Mouse (Mus musculus) thymus, postnatal 10 days (tissue): ENCODE data around the gene Mospd3.
"Not testable (repeated sequence)": the region's sequence is repeated elsewhere in the genome, so short reads cannot be mapped to it uniquely, and the experiment has no call there.

Experiments used
- DNase-seq, 2 experiments: peaks; one replicate each; pipeline ENCODE4 v3.0.0; 2021; ENCODE audit warnings: low spot score in 2 of 2

Mospd3 gene

DNA sequence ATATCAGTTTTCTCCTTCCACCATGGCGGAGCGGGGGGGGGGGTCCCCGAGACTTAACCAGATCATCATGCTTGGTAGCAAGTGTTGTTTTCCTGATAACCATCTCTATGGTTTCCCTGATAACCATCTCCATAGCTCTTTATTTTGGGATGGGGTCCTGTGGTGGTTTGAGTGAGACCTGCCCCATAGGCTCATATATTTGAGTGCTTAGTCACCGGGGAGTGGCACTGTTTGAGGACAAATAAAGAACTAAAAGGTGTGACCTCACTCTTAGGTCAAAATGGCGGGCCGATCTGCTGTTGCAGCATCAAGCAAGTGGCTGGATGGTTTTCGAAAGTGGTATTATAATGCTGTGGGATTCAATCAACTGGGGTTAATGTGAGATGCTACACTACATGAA lies 14.5 kb upstream of the Mospd3 start:
- DNase-seq: no peak

DNA sequence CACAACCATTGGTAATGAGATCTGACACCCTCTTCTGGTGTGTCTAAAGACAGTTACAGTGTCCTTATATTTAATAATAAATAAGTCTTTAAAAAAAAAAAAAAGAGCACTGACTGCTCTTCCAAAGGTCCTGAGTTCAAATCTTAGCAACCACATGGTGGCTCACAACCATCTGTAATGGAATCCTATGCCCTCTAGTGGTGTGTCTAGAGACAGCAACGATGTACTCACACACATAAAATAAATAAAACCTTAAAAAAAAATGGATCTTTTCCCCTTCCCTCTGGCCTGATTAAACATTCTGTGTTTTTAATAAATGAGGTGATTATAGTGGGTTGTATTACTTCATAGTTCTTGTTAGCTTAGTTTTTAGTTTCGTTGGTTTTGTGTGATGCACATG lies 14.1 kb upstream of the Mospd3 start:
- DNase-seq: not testable (repeated sequence)

DNA sequence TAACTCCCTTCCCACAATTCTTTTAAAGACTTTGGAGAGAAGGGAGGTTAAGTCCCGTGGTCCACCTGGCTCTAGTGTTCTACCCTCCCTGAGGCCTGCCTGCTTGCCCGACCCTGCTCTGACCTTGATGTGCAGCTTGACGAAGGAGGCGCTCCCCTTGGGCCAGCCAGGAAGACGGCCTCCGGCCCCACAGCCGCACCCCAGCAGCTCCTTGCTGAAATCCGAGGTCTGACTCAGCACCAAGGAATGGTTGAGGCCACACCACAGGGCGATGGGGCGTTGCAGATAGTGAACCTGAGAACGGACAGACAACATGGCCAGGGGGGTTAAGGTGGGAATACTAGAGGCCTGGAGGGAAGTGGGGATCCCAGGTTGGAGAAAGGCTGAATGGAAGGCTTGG lies 12.7 kb upstream of the Mospd3 start, which contains the start of gene Pcolce:
Gene Pcolce (minus strand): TSS at position 235 of the 400 bp plus-strand sequence.
- DNase-seq: no peak

DNA sequence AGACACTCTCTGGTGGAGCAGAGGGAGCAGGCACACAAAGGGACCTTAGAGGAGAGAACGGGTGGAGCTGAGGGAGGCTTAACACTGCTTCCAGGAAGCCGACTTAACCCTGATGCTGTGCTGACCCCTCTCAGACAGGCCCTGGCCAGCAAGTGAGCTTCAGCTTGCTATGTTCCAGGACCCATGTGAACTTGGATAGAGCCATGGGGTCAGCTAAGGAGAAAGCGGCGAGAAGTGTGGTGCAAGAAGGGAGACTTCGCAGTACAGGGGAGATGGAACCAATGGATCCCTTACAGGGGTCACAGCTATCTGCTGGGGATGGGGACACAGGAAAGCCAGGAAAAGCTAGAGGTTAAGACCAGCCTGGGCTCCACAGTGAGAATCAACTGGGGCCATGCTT lies 12.2 kb upstream of the Mospd3 start:
- DNase-seq: no peak

DNA sequence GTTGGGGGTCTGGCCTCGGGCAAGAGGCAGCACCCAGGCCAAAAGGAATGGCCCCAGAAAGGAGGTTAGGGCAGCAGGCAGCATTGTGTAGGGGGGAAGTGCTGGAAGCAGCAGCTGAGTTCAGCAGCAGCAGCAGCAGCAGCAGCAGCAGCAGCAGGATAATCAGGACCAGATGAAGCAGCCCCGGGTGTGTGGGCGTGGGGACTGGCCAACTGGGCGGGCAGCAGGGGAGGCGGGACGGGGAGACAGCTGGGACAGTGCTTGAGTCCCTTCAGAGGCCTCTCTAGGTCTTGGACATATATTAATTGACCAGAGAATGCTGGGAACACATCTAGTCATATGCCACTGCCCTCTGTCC lies 10.4 kb upstream of the Mospd3 start:
- DNase-seq: no peak

DNA sequence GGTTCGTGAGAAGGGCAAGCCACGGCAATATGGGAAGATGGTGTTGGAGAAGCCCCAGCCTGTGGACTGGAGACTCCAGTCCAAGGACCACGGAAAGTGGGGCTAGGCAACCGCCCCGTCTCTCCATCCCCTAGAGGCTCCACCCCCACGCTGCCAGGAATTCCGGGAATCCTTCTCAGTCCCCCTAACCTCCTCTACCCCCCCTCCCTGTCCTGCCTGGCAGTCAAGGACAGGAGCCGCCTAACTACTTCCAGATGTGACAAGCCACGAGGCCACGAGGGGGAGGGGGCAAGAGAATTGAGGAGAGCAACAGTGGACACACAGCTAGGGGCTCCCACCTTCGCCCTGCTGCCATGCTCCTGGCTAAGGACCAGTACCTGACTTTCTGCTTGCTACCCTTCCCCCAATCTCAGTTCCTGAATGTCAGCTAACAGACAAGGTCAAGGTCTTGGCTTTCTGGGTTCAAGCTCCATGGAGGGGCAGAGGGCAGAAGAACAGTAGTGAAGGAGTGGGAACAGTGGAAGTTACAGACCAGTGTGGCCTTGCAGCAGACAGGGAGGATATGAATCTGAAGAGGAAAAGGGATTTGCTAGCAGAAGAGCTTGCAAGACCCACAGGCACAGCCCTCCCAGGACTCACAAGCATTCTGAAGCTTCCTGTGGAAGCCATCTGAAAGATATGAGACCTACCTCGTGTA lies 9.8 kb upstream of the Mospd3 start:
- DNase-seq: no peak

DNA sequence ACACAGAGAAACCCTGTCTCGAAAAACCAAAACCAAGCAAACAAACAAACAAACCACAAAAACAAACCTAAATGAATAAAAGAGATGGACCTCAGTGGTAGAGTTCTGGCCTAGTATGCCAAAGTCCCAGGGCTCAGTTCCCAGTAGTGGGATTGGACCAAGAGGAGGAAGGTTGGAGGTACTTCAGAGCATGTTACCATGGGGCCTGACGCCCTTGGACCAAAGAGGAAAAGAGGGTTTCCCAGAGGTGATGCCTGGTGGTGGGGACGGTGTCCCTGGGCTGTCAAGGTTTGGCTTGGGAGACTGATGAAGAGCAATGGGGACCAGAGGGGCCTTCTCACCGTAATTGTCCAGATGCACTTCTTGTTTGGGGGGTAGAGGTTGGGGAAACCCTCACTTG lies 9.2 kb upstream of the Mospd3 start:
- no peak for DNase-seq

DNA sequence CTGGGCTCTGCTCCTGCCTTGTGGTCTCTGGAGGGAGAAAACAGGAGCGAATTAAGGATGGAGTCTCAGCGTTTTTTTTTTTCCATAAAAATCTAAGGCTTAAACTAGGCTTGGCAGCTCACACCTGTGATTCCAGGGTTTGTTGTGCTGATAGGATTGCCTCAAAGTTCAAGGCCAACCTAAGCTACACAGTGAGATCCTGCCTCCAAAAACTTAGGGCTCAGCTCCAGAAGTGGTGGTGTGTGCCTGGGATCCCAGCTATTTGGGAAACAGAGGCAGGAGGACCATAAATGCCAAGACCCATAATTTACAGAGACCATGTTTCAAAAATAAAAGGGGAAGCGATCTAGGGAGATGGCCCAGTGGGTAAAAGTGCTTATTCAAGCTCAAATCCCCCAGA lies 8.4 kb upstream of the Mospd3 start:
- no peak for DNase-seq

DNA sequence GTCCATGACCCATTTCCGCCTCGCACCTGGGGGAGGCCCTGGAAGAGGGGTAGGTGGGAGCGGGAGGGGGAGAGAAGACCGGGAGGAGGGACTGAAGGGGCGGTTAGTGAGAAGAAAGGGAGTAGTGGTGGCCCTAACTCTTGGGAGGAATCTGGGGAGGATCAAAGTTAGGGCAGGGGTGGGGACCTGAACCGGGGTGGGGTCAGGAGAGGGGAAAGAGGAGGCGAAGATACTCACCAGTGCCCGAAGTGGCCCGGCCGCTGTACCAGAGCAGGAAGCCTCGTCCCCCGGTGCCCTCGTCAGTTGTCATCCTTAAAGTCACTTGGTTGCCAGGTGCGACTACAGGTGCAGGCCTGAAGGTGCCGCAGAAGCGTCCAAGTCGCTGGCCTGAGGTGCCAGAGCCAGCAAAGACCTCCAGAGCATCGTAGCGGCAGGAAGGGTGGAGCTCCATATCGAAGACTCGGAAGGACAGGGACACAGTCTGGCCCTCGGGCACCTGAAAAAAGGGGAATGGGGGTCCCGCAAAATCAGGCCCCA lies 7.9 kb upstream of the Mospd3 start:
- DNase-seq: no peak

DNA sequence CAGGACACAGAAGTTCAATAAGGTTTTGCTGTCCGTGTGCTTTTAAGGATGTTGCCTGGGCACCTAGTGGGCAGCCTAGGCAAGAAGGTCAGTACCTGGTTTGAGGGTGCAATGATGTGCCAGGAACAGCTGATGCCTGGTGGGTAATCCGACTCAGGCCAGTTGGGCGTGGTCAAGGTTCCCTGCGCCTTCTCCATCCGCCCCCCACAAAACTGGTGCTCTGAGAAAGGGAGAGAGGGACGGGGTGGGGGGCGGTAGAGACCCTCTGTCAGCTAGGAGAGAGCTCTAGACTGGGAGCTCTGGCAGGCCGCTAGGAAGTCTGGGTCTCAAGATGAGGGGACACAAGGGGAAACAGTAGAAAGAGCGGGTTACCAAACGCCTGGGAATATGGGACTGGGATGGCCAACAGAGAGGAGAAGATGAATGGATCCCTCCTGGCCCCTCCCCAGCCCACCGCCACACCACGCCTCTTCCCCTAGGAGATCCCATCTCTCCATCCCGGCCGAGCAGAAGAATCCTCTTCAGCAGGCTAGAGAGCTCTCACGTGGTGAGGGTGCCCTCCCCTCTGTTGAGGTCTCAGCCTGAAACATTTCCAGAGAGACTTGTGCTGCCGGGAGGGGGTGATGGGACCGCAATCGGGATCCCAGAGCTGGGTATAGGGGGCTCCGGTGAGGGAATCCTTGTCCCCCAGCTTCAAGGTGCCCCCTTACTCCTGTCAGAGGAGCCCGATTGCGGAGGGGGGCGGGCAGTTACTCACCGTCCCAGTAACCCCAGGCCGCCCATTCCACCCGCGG lies 7.2 kb upstream of the Mospd3 start:
- DNase-seq: no peak

DNA sequence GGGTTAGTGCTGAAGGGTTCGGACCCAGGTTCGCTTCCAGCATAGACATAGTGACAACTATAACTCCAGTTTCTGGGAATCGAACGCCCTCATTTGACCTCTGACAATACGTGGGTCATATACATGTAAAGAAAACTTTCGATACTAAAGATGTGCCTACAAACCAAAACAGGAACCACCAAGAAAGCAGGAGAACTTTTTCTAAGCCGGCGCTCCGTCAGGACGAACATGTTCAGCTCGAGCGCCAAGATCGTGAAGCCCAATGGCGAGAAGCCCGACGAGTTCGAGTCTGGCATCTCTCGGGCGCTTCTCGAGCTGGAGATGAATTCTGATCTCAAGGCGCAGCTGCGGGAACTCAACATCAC lies 489 bp upstream of the Mospd3 start:
- DNase-seq: peak in 1 of 2 experiments; percentile 25

DNA sequence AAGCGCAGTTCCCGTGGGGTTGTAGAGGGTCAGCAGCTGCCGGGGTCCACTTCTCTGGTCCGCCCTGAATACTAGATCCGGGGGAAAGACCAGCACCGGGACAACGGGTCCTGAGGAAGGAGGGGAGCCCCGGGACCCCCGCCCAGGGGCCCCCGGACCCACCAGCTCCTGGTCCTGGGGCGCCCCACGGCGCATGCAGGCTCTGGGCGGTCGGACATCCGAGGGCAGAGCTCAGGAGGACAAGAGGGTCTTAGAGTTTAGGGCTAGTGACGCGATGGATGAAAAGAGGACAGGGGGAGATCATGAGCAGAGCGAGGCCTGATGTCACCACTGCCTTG lies 608 bp downstream of the Mospd3 start:
- no peak for DNase-seq

DNA sequence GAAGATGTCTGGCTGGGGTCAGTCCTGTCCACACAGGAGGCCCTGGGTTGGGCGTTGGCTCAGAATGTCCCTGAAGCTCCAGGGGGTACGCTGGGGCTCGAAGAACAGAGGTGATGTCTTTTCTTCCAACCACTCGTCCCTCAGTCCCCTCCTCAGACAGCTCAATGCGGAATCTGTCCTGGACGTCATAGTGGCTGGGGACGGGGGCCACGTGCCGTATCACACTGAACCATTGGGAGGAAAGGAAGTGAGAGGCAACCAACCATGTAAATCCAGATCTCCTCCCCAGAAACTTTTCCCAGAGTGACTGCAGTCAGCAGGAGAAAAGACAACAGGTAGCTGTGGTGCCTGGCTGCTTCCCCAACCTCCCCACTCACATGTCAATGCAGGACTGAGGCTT lies 1.3 kb downstream of the Mospd3 start:
- no peak for DNase-seq

DNA sequence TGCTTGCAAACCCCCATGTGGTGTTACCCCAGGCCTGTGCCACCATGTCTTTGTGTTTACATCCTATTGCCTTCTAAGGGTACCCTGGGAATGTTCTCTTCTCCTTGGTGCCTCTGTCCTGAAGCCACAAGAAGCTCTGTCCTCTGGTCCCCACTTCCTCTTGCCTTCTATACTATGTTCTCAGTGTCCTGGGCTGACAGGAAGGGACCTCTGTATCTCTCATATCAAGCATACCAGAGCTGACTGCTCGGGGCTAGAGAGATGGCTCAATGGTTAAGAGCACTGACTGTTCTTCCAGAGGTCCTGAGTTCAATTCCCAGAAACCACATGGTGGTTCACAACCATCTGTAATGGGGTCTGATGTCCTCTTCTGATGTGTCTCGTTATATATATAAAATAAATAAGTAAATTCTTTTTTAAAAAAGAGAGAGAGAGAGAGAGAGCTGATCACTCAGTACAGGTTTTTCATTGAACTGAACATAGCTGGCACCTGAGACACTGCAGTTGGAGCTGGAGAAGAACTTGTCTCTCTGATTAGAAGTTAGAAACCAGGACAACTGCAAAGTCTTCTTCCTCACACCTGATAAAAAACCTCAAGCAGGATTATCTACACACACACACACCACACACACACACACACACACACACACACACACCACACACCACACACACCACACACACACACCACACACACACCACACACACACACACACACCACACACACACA lies 2.6 kb downstream of the Mospd3 start:
- DNase-seq: no peak

DNA sequence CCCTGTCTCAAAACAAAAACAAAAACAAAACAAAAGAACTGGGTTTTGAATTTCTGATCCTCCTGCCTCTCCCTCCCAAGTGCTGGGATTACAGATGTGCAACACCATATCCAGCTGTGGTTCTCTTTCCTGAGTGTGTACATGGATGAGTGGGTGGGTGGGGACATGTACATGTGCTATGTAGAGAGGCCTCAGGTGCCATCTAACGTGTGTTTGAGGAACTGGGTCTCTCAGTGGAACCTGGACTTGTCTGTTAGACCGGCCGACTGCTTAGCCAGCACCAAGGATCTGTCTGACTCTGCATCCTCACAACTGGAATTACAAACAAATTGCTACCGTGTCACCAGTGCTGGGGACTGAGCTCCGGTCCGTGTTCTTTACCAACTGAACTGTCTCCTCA lies 3.2 kb downstream of the Mospd3 start:
- DNase-seq: no peak

DNA sequence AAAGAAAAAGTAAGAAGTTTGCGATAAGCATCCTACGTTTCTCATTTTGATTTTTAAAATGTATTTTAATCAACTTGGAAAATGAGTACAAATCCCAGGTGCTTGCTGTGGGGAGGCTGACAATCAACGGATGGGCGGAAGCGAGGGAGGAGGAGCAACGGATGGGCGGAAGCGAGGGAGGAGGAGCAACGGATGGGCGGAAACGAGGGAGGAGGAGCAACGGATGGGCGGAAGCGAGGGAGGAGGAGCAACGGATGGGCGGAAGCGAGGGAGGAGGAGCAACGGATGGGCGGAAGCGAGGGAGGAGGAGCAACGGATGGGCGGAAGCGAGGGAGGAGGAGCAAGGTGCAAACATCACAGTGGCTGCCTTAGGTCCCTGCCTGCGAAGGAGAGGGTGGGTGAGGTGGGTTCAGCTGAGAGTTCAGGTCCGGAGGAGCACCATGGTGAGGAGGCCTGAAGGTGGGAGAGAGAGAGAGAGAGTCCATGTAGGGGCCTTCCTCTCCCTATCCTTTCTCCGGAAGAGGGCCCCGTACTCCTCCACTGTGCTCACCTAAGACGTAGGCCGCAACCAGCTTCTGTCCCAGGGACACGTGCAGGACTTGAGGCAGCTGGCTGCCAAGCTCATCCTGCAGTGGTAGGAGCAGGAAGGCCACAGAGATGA lies 4.1 kb downstream of the Mospd3 start:
- peak in 1 of 2 experiments; percentile 48 for DNase-seq

DNA sequence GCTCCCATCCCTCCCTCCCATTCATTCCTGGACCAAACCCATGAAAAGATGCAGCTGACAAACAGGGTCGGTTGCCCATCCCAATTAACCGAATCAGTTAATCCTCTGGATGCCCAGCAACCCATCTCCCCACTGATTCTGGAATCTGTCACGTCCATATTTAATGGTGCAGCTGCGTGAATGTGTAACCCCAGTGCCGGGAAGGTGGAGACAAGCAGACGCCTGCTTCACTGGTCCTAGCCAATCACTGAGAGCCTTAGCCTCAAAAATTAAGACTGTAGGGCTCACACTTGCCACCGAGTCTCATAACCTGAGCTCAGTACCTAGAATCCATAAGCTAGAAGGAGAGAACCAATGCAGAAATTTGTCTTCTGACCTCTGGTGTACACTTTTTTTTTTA lies 4.9 kb downstream of the Mospd3 start:
- no peak for DNase-seq

DNA sequence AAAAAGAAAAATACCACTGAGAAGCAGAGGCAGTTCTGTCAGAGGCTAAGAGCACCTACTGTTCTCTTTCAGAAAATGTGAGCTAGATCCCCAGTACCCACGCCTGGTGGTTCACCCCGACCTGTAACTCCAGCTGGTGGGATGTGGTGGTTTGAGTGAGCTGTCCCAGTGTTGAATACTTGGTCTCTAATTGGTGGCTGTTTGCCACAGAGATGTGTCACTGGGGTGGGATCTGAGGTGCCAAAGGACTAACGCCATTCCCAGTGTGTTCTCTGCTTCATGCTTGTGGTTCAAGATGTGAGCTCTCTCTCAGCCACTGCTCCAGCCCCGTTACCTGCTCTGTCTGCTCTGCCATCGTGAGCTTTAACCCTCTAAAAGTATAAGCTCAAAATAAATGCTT lies 10.4 kb downstream of the Mospd3 start:
- no peak for DNase-seq

DNA sequence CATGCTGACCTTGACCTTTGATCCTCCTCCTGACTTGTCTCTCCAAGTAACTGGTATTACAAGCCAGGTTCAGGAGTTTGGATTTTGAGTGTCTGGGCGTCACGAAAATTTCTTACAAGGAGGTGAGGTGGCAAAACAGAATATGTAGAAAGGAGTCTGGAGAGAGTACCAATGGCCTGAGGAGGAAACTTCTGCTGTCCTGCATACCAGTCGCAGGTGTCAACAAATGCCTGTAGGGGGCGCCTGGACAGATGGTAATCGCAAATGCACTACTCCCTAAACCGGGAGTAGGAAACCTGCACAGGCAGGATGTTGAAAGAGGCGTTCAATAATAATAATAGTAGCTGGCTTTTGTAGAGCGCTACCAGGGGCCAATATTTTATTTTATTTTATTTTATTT lies 15.9 kb downstream of the Mospd3 start:
- DNase-seq: peak; percentile 51 to 78

DNA sequence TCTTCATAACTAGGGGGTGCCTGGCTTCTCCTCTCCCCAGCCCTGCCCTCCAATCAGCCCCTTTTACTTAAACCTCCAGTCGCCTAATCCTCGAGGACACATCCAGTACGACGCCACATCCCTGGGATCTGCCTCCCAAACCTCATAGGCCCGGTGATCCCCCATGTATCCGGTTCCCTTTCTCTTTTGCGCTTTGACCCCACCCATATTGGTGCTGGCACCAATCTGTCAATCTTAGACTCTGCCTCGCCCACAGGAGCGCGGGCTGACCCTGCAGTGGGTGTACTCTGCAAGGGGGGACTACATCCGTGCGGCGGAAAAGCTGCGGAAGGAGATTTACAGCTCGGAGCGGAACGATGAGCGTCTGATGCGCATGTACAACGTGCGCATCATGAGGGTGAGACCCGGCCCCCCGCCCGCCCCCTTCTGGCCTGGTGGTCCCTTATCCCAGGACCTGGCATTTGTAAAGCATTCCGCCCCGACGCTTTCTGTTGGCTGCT lies 17.1 kb downstream of the Mospd3 start:
- peak; percentile 30 for DNase-seq

DNA sequence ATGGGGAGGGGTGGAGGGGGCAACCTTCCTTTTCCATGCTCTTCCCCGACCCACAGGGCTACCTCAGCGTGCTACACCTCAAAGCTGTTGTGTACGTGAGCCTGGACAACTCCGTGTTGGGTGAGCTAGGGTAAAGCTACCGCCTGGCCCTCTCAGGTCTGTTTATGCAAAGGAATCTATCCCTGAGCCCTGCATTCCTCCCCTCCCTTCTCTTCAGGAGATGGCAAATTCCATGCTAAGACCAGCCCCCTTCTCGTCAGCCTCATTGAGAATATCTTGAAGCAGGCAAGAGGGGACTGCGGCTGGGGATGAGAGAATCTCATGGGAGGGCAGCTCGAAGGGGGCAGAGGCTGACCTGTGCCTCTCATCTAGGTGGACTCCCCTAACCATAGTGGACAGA lies 18.2 kb downstream of the Mospd3 start:
- DNase-seq: no peak

DNA sequence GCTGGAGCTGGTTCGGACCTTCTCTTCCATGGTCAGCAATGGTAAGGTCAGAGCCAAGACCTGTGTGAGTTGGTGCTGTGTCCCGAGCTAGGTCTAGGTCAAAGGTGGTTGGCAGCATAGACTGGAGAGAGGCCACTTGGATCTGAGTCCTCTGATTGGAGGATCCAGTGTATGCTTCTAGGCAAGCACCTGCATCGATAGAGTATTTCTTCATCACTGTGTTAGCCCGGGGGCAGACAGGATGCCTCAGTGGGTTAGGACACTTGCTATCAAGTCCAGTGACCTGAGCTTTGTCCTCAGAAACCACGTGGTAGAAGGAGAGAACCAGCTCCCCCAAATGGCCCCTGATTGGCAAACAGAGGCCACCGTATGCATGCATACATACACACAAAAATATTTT lies 20.6 kb downstream of the Mospd3 start:
- DNase-seq: no peak
